Mouse (Mus musculus): ENCODE data around the gene Tec.
"Not testable (repeated sequence)": the region's sequence is repeated elsewhere in the genome, so short reads cannot be mapped to it uniquely, and the experiment has no call there.

The Tec gene

GRCm38 (mm10) chr5:72826445-72826844 is 41.8 kb downstream of the Tec start:
- in situ Hi-C loops (cut with MboI, MseI): no loop called here

GRCm38 (mm10) chr5:72820651-72821050 is 47.6 kb downstream of the Tec start:
- in situ Hi-C loops (cut with MboI, MseI): no loop called here

GRCm38 (mm10) chr5:72820036-72820640 is 48.1 kb downstream of the Tec start:
- in situ Hi-C loops (cut with MboI, MseI): no loop called here

GRCm38 (mm10) chr5:72818513-72819180 is 49.6 kb downstream of the Tec start:
- in situ Hi-C loops (cut with MboI, MseI): no loop called here

- in situ Hi-C loops (cut with MboI, MseI): no loop called here
Observed at GRCm38 (mm10) chr5:72817523-72818091, 50.7 kb downstream of the Tec start.

- in situ Hi-C loops (cut with MboI, MseI): not testable (repeated sequence)
Observed at GRCm38 (mm10) chr5:72816960-72817359, 51.3 kb downstream of the Tec start.

- in situ Hi-C loops (cut with MboI, MseI): no loop called here
Observed at GRCm38 (mm10) chr5:72816491-72816890, 51.8 kb downstream of the Tec start.

- in situ Hi-C loops (cut with MboI, MseI): no loop called here
Observed at GRCm38 (mm10) chr5:72816046-72816445, 52.2 kb downstream of the Tec start.

GRCm38 (mm10) chr5:72815361-72815760 is 52.9 kb downstream of the Tec start:
- in situ Hi-C loops (cut with MboI, MseI): no loop called here

GRCm38 (mm10) chr5:72814072-72814471 is 54.2 kb downstream of the Tec start:
- in situ Hi-C loops (cut with MboI, MseI): no loop called here

GRCm38 (mm10) chr5:72812908-72813307 is 55.4 kb downstream of the Tec start:
- in situ Hi-C loops (cut with MboI, MseI): no loop called here

- in situ Hi-C loops (cut with MboI, MseI): no loop called here
Observed at GRCm38 (mm10) chr5:72812328-72812727, 56.0 kb downstream of the Tec start.

- in situ Hi-C loops (cut with MboI, MseI): no loop called here
Observed at GRCm38 (mm10) chr5:72811397-72811796, 56.9 kb downstream of the Tec start.

- in situ Hi-C loops (cut with MboI, MseI): no loop called here
Observed at GRCm38 (mm10) chr5:72810990-72811389, 57.3 kb downstream of the Tec start.

GRCm38 (mm10) chr5:72809480-72809879 is 58.8 kb downstream of the Tec start:
- in situ Hi-C loops (cut with MboI, MseI): no loop called here

- in situ Hi-C loops (cut with MboI, MseI): no loop called here
Observed at GRCm38 (mm10) chr5:72808456-72809111, 59.7 kb downstream of the Tec start.

GRCm38 (mm10) chr5:72802851-72803250 is 65.4 kb downstream of the Tec start:
- in situ Hi-C loops (cut with MboI, MseI): no loop called here

GRCm38 (mm10) chr5:72798563-72798962 is 69.7 kb downstream of the Tec start:
- in situ Hi-C loops (cut with MboI, MseI): no loop called here

- in situ Hi-C loops (cut with MboI, MseI): no loop called here
Observed at GRCm38 (mm10) chr5:72796186-72796613, 72.1 kb downstream of the Tec start.

GRCm38 (mm10) chr5:72793309-72793850 is 74.9 kb downstream of the Tec start:
- in situ Hi-C loops (cut with MboI, MseI): no loop called here

GRCm38 (mm10) chr5:72791789-72792188 is 76.5 kb downstream of the Tec start:
- in situ Hi-C loops (cut with MboI, MseI): no loop called here

- in situ Hi-C loops (cut with MboI, MseI): no loop called here
Observed at GRCm38 (mm10) chr5:72791386-72791785, 76.9 kb downstream of the Tec start.
